Mouse (Mus musculus) embryonic facial prominence, embryonic 10.5 days (tissue): Measurements from ENCODE around the gene 1700074P13Rik. TPM values are rescaled to one million over a fixed set of nuclear protein-coding genes. Genes with fewer than 3 reads are reported as not detected.

Experiments
- polyA plus RNA-seq: library from polyadenylated mRNA; unstranded; fragments of >200 nt; fragmentation: Nextera tagmentation; extraction: Ambion mirVana; gene quantifications from 2 replicates; pipeline ENCODE4 v1.2.1, GENCODE M21; 2016

The 1700074P13Rik gene
- polyA plus RNA-seq, 1 experiment from 2014 or later = not detected

Other genes with a start within 250 kb of the 1700074P13Rik start
- not detected in 2 replicates for gene Moxd2, start 53.1 kb downstream of the 1700074P13Rik start, polyA plus RNA-seq
- not detected in 2 replicates for gene Prss58, start 40.2 kb downstream of the 1700074P13Rik start, polyA plus RNA-seq
- gene Gm4744, start 11.3 kb upstream of the 1700074P13Rik start, polyA plus RNA-seq = not detected in 2 replicates
- not detected in 2 replicates for gene 1810009J06Rik, start 24.2 kb upstream of the 1700074P13Rik start, polyA plus RNA-seq
- gene Gm2663, start 58.9 kb upstream of the 1700074P13Rik start, polyA plus RNA-seq = not detected in 2 replicates
- gene 2210010C04Rik, start 95.0 kb upstream of the 1700074P13Rik start, polyA plus RNA-seq = not detected in 2 replicates